Mouse (Mus musculus) small intestine, adult 2 months (tissue): ENCODE results near the gene Crat.

ENCODE experiments used
- CTCF ChIP-seq: fragments of 200-500 bp; IDR thresholded peaks from 2 replicates; pipeline ENCODE4 v1.5.1; 2012; ENCODE audit warnings: low read depth, mild to moderate bottlenecking, control low read depth, inconsistent platforms, low read length, moderate library complexity, mixed read lengths; ENCODE audit not compliant: insufficient replicate concordance, insufficient read length; ENCODE audit errors: extremely low read depth
- POLR2A ChIP-seq: fragments of 200-500 bp; IDR thresholded peaks from 2 replicates; pipeline ENCODE4 v1.6.1; 2012; ENCODE audit warnings: low read depth, mild to moderate bottlenecking, control low read depth, inconsistent platforms, low read length, moderate library complexity

DNA sequence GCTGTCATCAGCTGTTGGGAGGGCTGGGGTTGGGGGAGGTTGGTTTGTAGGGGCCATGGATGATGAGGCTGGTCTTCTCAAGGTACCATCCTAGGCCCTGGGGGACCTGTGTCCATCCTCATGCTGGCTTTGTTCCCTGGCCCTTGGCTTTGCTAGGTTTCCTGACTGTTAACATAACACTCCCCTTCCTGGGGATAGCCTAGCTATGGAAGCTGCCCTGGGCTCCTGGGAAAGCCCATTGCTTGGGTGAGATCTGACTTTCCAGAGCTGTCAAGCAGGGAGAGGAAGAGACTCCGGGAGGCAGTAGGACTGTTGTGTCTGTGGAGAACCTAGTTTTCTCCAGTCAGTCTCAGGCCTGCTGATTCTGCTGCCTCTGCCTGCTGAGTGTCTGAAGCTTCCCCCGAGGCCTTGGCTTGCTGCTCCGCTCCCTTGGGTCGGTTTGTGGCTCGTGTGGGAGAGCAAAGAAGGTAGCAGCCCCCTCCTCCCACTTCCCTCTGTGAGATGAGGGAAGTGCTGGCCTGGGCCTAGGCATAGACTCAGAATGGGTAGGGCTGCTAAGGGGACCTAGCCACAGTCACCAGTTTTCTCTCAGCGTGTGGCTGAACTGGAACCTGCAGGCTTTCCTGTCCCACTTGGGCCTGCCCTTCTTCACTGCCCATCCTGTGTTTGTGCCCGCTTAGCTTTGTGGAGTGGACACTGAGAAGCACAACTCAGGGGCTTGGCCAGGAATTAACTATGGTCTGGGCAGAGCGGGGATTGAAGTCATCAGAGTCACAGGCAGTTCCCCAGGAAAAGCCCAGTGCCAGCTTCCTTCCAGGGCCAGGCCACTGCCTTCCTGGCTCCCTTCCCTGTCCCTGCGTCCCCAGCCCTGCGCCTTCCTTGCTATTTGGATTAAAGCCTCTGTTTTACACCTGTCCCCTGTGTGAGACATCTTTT is 31.5 kb upstream of the Crat start:
- TF ChIP-seq CTCF (no peak), POLR2A (no peak)
